Mouse (Mus musculus): ENCODE data around the gene Klf11.

DNA sequence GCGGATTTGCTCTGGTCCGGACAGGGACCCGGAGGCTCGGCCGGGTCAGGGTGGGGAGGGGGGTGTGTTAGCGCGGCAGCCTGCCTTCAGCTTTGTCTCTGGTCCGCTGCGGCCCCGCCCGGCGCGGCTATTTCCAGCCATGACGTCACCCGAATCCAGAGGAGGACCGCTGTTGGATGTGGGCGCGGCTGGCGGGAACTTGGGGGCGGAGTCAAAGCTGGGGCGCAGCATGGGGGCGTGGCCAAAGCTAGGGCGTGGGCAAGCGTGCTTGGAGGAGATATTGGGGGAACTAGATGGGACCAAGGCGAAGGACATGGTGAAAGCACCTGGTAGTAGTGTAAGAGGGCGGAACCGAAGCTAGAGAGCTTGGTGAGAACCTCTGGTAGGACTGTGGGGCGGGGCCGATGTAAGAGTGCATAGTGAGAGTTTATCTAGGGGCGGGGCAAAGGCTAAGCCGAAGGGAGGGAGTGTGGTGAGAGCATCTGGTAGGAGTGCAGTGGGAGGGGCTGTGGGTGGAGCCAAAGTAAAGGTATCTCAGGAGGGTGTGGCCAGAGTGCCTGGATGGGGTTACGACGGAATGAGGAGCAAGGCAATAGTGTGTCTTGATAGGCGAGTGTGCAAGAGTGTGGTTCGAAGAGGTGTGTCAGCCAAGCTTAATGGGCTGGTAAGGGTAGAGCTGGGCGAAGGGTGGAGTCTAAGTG lies 718 bp downstream of the Klf11 start:
- no peak for TF ChIP-seq CTCF (IDR thresholded peaks at IDR 0.05; ENCODE audit: borderline replicate concordance, extremely low read depth, insufficient read depth, insufficient read length)
- no peak for TF ChIP-seq POLR2A (IDR thresholded peaks at IDR 0.05; ENCODE audit: borderline replicate concordance, extremely low read depth, insufficient read depth, insufficient read length, poor library complexity, severe bottlenecking)
